Comparison of ENCODE assay signal across 11 mouse cellular contexts in genomic region chr4:127233416-127234125, GRCm38 (mm10). TPM values are rescaled to one million over a fixed set of nuclear protein-coding genes. Genes with fewer than 3 reads are reported as not detected.
DNase-seq lines count a peak whose midpoint lies in the region; ATAC-seq lines count a peak whose summit lies in the region.
"Had no signal": no experiment of that assay in that cellular context is flagged by ENCODE, and none has a peak within 500 bp of the region (broad histone marks: within the 10 kb centered on the region; RNA-seq: fewer than 3 reads in every experiment).

No protein-coding gene starts in this region.

- H3K36me3 ChIP-seq in liver, embryonic 13.5 days, result no peaks in the 10 kb centered on the region
- H3K36me3 ChIP-seq in liver, embryonic 11.5 days (ENCODE audit: control insufficient read depth, insufficient read depth, low read length), result no peaks in the 10 kb centered on the region
- H3K36me3 ChIP-seq in hindbrain, embryonic 13.5 days, result peaks cover 4% of the 10 kb centered on the region; the same call in 1 of the 2 replicates
- no peaks in the 10 kb centered on the region for H3K36me3 ChIP-seq in neural tube, embryonic 15.5 days
- H3K36me3 ChIP-seq: embryonic facial prominence, embryonic 13.5 days had no signal

- no peaks in the 10 kb centered on the region for H3K9me3 ChIP-seq in liver, embryonic 13.5 days (replicated peaks)
- no peaks in the 10 kb centered on the region for H3K9me3 ChIP-seq in liver, embryonic 11.5 days (ENCODE audit: control insufficient read depth, low read length)
- no peaks in the 10 kb centered on the region for H3K9me3 ChIP-seq in hindbrain, embryonic 13.5 days
- no peaks in the 10 kb centered on the region for H3K9me3 ChIP-seq in neural tube, embryonic 15.5 days (replicated peaks)
- H3K9me3 ChIP-seq: embryonic facial prominence, embryonic 13.5 days had no signal

- peaks cover 11% of the 10 kb centered on the region for H3K4me1 ChIP-seq in liver, embryonic 13.5 days (replicated peaks)
- 0 out of 2 replicates have a peak, but pooled peaks cover 6% of the 10 kb centered on the region for H3K4me1 ChIP-seq in liver, embryonic 11.5 days (replicated peaks; ENCODE audit: control insufficient read depth, insufficient read depth, low read length)
- H3K4me1 ChIP-seq in hindbrain, embryonic 13.5 days (replicated peaks), result peaks cover 65% of the 10 kb centered on the region
- peaks cover 40% of the 10 kb centered on the region for H3K4me1 ChIP-seq in neural tube, embryonic 15.5 days

- 64% methylated on average over 40 of the region's 40 CpGs for WGBS in liver, embryonic 13.5 days (ENCODE audit: insufficient replicate concordance)
- WGBS in liver, embryonic 11.5 days, result 76% methylated on average over 40 of the region's 40 CpGs
- WGBS in hindbrain, embryonic 13.5 days, result 92% methylated on average over 40 of the region's 40 CpGs
- 90% methylated on average over 39 of the region's 40 CpGs for whole genome bisulfite sequencing in neural tube, embryonic 15.5 days

- H3K4me3 ChIP-seq in liver, embryonic 13.5 days (replicated peaks), result no peak overlapping the region
- no peak overlapping the region for H3K4me3 ChIP-seq in liver, embryonic 11.5 days (ENCODE audit: low read depth, low read length)
- no peak overlapping the region for H3K4me3 ChIP-seq in hindbrain, embryonic 13.5 days
- no peak overlapping the region for H3K4me3 ChIP-seq in neural tube, embryonic 15.5 days (replicated peaks)
- H3K4me3 ChIP-seq: embryonic facial prominence, embryonic 13.5 days had no signal

- H3K27me3 ChIP-seq in liver, embryonic 13.5 days, result peaks cover 58% of the 10 kb centered on the region
- peaks cover 29% of the 10 kb centered on the region for H3K27me3 ChIP-seq in liver, embryonic 11.5 days (replicated peaks; ENCODE audit: control insufficient read depth, insufficient read depth, low read length)
- peaks cover 12% of the 10 kb centered on the region; the same call in 1 of the 2 replicates for H3K27me3 ChIP-seq in hindbrain, embryonic 13.5 days
- no peaks in the 10 kb centered on the region for H3K27me3 ChIP-seq in neural tube, embryonic 15.5 days (replicated peaks)

- ATAC-seq in liver, embryonic 13.5 days (ENCODE audit: low read depth), result peak; percentile 21; the same call in 1 of the 2 replicates
- ATAC-seq in liver, embryonic 11.5 days (replicated peaks; ENCODE audit: low FRiP score), result no peak
- ATAC-seq in hindbrain, embryonic 13.5 days (ENCODE audit: low FRiP score), result no peak
- no peak for ATAC-seq in neural tube, embryonic 15.5 days (ENCODE audit: low FRiP score)
- ATAC-seq in granulocyte monocyte progenitor cell, adult 5-6 weeks (replicated peaks; ENCODE audit: poor library complexity, severe bottlenecking), result no peak

- no peak overlapping the region for H3K4me2 ChIP-seq in liver, embryonic 13.5 days
- no peak overlapping the region for H3K4me2 ChIP-seq in liver, embryonic 11.5 days
- H3K4me2 ChIP-seq in hindbrain, embryonic 13.5 days, result no peak overlapping the region
- H3K4me2 ChIP-seq in neural tube, embryonic 15.5 days, result no peak overlapping the region
- H3K4me2 ChIP-seq: embryonic facial prominence, embryonic 13.5 days had no signal

- H3K9ac ChIP-seq in liver, embryonic 13.5 days, result no peak overlapping the region
- no peak overlapping the region for H3K9ac ChIP-seq in liver, embryonic 11.5 days (ENCODE audit: low read depth, low read length)
- H3K9ac ChIP-seq in hindbrain, embryonic 13.5 days, result 0 out of 2 replicates have a peak overlapping the region, but pooled peaks have one; percentile 51
- no peak overlapping the region for H3K9ac ChIP-seq in neural tube, embryonic 15.5 days (replicated peaks)
- H3K9ac ChIP-seq: embryonic facial prominence, embryonic 13.5 days; liver, embryonic 14.5 days had no signal

- no peak overlapping the region for H3K27ac ChIP-seq in liver, embryonic 13.5 days
- H3K27ac ChIP-seq in liver, embryonic 11.5 days (ENCODE audit: low read depth, low read length), result no peak overlapping the region
- H3K27ac ChIP-seq in hindbrain, embryonic 13.5 days, result peak overlapping the region; percentile 96
- H3K27ac ChIP-seq in neural tube, embryonic 15.5 days (replicated peaks), result peak overlapping the region; percentile 81
- H3K27ac ChIP-seq: embryonic facial prominence, embryonic 13.5 days; liver, embryonic 14.5 days had no signal

- DNase-seq in liver, embryonic 13.5 days, result no peak
- DNase-seq in liver, embryonic 11.5 days (ENCODE audit: low spot score), result no peak
- peak; percentile 70 to 81 for DNase-seq in cerebellum, postnatal 10 days
- DNase-seq in adrenal gland, postnatal 4 days (ENCODE audit: low spot score in 2 of 2), result no peak
- DNase-seq: adrenal gland, postnatal 14 days; kidney, postnatal 36 days had no signal

RNA-seq across cellular contexts. Expression of gene Smim12, which starts 10.0 kb away (rescaled TPM):
- 29.1 and 33.0 TPM in 2 replicates for polyA plus RNA-seq in liver, embryonic 13.5 days (2015; fragmentation: Nextera tagmentation; extraction: Ambion mirVana)
- 56.5 and 56.9 TPM in 2 replicates for polyA plus RNA-seq in liver, embryonic 11.5 days (2014; fragmentation: Nextera tagmentation; extraction: Ambion mirVana)
- 55.6 and 56.1 TPM in 2 replicates for polyA plus RNA-seq in hindbrain, embryonic 13.5 days (2015; fragmentation: Nextera tagmentation; extraction: Ambion mirVana)
- polyA plus RNA-seq in neural tube, embryonic 15.5 days (2015; fragmentation: Nextera tagmentation; extraction: Ambion mirVana), result 61.7 and 68.9 TPM in 2 replicates
- 10 to 100 TPM; 36.9 to 40.2 TPM for total RNA-seq in adrenal gland, postnatal 4 days (2021)
- 35.1 and 47.1 TPM in 2 replicates for total RNA-seq in granulocyte monocyte progenitor cell, adult 5-6 weeks (2014; fragmentation: Nextera tagmentation)
- total RNA-seq in granulocyte monocyte progenitor cell, adult 5-6 weeks (2017), result 30.4 and 31.8 TPM in 2 replicates

Comparison
In these comparisons a context has a peak if more than half of its experiments do, and no peak if none do; other contexts are left out.
1. DNase-seq: peak in cerebellum, postnatal 10 days (2 of 2); none in liver, embryonic 13.5 days (single experiment), liver, embryonic 11.5 days (single experiment) and adrenal gland, postnatal 4 days (0 of 2).
2. H3K27ac ChIP-seq: peak in hindbrain, embryonic 13.5 days (single experiment) and neural tube, embryonic 15.5 days (single experiment); none in liver, embryonic 13.5 days (single experiment) and liver, embryonic 11.5 days (single experiment).